Mouse (Mus musculus): ENCODE measurements around the gene Nfix. TPM values are rescaled to one million over a fixed set of nuclear protein-coding genes. Genes with fewer than 3 reads are reported as not detected.
"Not testable (repeated sequence)": the region's sequence is repeated elsewhere in the genome, so short reads cannot be mapped to it uniquely, and the experiment has no call there.

Nfix gene
- polyA plus RNA-seq, 1 experiment = 35.3 TPM

DNA sequence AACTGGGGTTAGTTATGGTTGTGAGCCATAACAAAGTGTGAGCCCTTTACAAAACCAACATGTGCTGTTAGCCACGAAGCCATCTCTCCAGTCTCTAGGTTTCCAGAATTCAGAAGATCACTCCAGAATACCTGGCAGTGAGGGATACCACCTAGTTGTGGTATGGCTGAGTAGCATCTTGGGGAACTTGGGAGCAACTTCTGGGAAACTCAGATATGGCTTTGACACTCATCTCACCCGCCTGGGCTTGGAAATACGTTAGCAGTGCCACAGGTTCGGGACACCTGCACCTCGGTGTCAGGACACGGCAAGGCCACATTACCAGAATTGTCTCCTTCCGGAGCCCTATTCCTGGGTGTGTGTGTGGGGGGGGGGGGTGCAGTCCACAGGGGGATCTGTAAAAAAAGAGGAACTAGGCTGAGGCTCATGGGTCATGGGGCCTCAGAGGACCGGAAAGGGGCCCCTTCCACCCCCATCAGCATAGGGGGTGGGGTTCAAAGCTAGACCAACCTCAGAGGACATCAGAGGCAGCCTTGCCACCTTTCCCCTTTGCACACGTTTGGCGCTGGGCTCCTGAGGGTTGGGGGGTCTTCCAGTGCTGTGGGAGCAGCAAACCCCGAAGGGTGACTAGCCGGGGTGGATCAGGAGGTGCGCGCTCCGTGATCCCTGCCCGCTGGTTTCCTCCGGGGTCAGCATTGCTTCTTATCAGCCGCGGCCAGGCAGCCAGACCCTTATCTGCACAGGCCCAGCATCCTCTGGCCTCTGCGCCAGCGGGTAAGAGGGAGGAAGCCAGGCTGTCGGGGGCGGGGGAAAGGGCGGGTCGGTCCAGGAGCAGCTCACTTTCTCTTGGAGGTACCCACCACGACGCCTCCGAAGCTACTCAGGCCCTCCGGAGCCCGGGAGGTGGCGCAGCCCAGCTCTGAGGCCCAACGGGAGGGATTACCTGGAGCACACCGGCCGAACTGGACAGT lies 98.9 kb downstream of the Nfix start, which contains the start of gene Lyl1:
Gene Lyl1 (plus strand): TSS at position 517 of the 971 bp plus-strand sequence.
- no peak for DNase-seq (ENCODE audit: low read depth)

DNA sequence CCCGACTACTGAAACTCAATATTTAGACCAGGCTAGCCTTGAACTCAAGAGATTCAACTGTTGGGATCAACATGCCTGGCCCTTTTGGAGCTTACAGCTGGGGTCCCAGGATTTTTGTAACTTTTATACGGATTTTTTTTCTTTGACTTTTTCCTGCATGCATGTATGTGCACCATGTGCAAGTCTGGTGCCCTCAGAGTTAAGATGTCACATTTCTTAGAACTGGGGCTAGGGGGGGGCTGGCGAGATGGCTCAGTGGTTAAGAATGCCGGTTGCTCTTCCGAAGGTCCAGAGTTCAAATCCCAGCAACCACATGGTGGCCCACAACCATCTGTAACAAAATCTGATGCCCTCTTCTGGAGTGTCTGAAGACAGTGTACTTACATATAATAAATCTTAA lies 99.6 kb downstream of the Nfix start:
- DNase-seq (ENCODE audit: low read depth) = no peak

DNA sequence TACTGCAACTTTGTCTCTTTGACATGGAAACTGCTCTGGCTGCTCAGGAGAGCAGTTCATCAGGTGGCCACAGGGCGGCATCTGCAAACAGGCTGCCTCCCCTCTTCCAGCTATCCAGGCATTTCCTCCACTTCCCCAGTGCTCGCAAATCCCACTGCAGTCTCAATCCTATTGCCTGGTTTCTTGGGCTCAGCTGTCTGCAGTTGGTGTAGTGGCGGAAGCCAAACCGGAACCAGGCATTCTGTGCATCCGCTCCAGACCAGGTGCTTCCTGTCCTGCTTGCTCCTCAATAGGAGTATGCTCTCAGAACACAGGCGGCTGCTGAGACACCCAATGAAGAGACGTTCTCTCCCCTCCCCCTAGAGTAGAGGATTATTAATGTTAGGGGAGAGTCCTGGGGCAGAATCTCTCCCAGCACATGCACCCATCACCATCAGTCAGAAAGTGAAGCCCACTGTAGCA lies 100.3 kb downstream of the Nfix start:
- DNase-seq (ENCODE audit: low read depth) = no peak

DNA sequence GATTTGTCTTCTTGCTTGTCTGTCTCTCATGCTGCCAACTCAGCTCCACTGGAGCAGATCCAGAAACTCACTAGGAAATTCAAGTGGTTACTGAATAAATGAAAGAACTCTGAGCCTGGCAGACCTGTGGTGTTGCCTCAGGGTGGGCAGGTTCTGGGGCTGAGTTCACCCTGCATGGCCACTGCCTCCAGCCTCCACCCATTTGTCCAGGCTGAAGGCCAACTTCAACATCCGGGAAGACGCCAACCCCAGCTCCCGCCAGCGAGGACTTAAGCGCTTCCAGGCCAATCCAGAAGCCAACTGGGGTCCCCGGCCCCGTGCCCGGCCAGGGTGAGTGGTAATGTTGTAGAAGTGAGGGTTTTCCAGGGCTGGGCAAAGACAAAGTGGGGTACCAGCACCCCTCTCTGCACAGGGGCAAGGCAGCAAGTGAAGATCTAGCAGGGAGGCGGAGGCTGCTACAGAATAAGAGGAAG lies 101.2 kb downstream of the Nfix start:
- DNase-seq (ENCODE audit: low read depth) = no peak

DNA sequence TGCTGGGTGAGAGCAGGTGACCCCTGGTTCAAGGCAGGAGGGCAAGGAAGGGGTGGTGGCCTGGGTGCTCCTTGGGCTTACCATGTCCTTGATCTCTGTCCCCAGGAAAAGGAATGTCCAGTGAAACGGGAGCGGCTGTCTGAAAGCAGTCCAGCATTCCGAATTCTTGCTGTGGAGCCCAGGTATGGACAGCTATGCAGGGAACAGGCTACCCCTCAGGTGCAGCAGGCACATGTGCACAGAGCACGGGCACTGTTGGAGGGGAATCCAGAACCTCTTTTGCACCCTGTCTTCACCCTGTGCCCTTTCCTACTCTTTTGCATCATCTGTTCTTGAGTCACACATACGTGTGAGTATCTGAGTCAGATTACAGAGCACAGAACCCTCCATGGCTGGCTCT lies 101.9 kb downstream of the Nfix start:
- no peak for DNase-seq (ENCODE audit: low read depth)

DNA sequence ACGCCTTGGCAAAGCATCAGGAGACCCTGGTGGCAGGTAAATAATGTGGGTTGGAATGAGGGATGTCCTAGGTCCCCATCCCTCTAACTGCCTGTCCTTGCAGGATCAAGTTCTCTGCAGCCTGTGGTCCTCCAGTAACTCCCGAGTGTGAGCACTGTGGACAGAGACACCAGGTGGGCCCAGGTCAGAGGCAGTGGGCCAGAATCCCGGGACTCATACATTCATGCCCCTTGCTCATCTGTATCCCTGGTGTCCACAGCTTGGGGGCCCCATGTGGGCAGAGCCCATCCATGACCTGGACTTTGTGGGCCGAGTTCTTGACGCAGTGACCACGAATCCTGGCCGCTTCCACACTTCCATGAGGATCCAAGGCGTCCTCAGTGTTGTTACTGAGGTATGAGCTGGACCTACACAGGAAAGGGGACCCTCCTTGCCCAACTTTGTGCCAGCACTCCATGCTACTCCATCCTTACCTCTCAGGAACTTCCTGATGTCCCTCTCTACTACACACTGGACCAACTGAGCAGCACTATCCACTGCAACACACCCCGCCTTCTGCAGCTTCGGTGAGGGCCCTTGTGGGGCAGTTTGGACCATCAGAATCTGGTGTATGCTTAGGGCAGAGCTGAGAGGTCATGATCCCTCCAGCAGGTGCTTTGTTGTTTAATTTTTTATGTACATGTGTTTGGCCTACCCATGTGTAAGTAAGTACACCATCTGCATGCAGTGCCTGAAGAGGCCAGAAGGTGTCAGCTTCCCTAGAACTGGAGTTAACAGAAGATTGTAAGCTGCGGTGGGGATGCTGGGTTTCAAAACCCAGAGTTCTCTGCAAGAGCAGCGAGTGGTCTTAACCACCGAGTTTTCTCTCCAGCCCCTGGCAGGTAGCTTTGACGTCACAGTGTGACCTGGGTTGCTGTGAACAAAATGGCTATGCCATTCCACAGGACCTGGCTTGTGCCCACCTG lies 102.7 kb downstream of the Nfix start:
- DNase-seq (ENCODE audit: low read depth) = no peak

DNA sequence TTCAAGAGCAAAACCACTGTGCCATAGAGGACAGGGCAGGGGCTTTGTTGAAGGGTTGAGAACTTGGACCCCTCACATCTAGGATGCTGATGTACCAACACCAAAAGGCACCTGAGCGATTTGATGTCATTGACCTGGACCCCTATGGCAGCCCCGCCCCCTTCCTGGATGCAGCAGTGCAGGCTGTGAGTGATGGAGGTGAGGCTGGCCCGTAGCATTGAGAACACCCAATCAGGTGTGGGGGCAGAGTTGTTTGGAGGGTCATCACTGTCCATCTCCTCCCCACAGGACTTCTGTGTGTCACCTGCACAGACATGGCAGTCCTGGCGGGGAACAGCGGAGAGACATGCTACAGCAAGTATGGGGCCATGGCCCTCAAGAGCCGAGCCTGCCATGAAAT lies 105.0 kb downstream of the Nfix start:
- DNase-seq (ENCODE audit: low read depth) = no peak

DNA sequence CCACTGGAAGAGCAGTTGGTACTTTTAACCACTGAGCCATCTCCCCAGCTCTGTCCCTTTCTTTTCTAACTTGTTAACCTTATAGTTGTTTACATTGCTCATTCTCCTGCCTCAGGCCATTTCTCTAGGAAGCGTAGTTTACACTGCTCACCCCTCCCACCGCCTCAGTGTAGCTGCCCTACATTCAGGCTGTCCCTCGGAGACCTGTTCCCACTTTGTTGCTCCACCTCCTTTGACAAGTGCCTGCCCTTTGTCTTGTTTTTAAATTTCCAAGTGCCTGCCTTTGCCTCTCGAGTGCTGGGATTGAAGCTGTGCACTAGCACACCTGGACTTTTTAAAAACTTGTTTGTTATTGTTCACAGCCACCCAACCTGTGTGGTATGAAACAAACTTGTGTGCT lies 106.8 kb downstream of the Nfix start:
- no peak for DNase-seq (ENCODE audit: low read depth)

DNA sequence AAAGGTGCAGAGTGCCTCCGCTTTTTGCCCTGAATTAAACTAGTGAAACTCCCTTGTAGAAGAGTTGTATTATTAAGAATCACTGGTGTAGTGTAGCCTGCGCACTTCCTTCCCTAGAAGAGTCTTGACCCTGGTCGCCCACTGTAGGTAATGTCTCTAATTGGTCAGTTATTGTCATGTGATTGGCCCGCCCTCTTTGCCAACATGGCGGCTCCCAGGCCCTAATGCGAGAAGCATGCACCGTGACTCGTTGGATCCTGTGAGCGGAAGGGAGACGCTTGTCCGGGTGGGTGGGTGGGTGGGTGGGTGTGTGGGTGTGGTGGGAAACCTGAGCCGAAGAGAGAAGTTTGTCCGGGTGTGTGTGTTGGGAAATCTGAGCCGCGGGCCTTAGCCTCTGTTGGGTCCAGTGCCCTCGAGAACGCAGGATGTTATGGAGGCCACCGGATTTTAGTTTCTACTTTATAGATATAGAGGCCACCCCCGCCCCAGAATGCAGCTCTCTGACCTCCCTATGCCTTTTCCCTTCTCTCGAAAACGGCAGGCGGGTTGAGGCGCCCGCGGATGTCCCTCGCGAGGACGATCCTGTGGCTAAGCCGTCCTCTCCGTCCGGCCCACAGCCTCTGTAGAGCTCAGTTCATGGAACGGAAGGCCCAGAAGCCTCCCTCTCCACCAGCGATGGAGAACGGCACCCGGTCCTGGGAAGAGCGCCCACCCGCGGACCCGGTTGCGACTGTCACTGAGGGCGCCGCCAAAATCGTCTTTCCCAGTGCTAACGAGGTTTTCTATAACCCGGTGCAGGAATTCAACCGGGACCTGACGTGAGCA lies 110.8 kb downstream of the Nfix start:
- no peak for DNase-seq (ENCODE audit: low read depth)

DNA sequence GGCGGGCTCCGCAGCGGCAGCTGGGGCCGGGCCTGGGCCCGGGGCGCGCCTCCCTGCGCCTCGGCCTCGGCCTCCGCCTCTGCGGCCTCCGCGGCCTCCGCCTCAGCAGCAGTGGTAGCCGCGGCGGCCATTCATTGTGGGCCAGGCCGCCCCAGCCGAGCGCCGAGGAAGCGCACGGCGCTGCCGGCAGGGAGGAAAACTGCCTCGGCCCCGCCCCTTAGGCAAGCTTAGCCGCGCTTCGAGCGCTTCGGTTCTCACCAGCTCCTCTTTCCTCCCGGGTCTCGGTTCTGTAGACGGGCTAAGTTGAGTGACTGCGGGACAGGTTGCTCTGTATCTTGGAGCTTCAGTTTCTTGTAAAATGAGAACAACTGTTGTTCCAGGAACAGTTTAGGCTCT lies 112.4 kb downstream of the Nfix start, which contains the start of gene Nacc1:
Gene Nacc1 (minus strand): TSS at position 158 of the 396 bp plus-strand sequence.
- DNase-seq (ENCODE audit: low read depth) = no peak

DNA sequence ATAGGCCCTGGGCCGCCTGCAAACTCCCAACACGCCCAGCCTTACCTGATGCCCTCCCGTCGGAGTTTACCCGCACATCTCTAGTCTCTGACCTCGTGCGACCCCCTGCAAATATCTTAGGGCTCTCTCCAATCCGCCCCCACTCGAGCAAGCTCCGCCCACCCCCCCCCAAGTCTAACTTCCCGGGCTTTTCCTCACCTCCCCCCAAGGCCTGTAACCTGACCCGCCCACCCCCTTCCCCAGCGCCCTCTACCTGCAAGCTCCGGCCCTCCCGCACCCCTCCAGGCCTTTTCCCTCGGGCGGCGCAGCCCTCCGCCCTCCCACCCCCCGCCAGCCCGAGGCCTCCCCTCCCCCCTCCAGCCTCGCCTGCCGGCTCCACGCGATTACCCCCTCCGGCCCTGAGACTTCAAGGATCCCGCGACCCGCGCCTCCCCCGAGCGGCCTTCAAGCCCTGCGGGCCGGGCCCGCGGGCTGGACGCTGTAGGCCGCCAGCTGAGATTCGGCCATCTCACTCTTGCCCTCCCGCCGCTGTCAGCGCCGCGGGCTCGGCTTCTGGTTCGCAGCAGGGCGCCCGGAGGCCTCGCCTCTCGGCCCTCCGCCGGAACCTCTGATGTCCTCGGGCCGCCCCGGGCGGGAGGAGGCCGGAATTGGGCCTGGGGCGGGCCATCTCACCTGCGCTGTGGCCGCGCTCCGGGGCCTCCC lies 113.0 kb downstream of the Nfix start:
- no peak for DNase-seq (ENCODE audit: low read depth)

DNA sequence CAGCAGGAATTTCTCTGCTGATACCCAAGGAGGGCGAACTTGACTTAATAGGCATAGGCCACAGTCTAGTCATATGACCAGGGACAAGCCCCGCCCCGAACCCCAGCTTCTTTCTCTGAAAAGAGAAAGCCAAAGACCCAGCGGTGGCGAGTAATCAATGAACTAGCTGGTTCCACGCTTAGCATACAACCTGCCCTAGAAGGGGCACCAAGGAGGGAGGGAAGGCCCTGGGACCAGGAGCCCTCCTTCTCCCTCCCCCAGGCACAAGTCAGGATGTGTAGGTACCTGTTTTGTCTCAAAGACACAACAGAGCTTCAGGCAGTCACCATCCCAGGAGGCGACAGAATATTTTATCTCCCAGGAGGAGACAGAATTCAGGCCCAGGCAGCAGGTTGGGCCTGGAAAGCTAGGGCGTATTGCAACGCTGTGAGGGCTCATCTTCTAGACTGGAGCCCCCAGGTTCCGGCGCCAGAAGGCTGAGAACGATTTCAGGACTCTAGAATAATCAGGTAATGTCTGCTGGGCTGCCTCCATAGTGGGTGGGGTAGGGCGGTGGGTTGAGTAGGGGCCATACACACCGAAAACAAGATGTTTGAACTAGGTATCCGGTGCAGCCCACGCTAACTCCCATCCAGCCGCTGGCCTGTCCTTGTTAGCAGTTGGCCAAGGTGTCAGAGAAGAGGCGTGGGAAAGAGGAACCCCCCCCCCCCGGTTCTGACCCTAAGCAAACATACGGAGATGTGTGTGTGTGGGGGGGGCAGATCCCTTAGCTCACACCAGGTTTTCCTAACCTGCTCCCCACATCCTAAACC lies 113.7 kb downstream of the Nfix start, which contains the start of gene Trmt1:
Gene Trmt1 (plus strand): TSS at position 117 of the 812 bp plus-strand sequence.
- DNase-seq (ENCODE audit: low read depth) = no peak

DNA sequence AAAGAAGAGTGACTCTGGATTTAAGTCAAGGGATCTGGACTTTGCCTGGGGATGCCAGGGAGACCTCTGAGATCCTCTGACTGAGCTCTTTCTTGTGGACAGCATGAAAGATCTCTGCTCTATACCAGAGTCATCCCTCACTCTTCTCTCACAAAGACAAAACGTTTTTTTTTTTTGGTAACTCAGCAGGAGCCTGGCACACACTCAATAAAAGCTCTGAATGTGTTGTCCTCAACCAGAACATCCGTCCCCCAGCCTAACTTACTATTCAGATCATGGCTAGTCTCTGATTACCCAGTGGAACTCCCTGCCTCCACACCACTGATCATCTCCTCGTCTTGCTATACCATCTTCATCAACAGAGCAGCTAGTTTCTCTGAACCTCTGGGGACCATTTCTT lies 115.6 kb downstream of the Nfix start:
- no peak for DNase-seq (ENCODE audit: low read depth)

DNA sequence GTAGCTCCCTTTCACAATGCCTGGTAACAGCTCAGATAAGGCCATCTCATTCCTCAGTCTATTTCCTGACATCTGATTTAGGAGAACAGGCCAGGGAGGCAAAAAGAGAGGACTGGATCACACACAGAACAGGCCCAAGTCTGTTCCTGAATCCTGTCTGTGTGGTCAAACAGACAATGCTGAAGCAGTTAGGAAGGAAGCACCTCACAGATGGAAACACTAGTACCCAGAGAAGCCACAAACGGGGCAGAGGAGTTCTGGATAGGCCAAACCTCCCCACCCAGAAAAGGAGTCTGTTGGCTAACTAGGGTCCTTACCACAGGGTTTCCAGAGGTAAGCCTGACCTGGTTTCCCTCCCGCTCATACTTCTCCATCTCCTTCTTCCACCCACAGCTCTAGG lies 117.9 kb downstream of the Nfix start:
- no peak for DNase-seq (ENCODE audit: low read depth)

DNA sequence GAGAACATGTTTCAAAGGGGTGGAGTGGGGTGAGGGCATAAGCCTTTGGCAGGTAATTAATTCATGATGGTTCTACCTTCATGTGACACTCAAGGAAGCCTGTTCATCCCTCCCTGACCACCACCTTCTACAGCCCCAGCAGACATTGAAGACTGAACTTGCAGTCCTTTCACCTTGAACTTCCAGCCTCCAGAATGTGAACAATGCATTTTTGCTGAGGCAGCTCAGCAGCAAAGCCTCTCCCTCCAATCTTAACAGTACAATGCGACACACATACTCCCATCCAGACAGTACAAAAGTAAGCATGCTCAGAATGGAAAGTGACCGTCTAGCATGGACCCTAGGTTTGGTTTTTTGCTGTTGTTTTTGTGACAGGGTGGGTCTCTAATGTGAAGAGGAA lies 118.7 kb downstream of the Nfix start:
- no peak for DNase-seq (ENCODE audit: low read depth)

DNA sequence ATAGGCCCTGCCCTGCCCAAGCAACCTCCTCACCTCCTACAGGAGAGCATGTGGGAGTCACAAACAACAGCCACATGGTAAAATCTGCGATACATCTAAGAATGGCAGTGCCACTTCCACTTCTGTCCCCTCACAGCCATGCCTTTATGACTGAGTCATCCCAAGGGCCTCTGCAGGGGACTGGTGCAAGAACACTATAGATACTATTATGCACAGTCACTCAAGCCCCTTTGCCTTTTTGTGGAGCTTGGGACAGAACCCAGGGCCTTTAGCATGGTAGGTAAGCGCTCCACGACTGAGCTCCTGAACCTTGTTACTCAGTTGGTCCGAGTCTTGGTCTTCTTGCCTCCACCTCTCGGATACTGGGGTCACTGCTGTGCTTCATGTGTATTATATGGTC lies 122.8 kb downstream of the Nfix start:
- no peak for DNase-seq (ENCODE audit: low read depth)

DNA sequence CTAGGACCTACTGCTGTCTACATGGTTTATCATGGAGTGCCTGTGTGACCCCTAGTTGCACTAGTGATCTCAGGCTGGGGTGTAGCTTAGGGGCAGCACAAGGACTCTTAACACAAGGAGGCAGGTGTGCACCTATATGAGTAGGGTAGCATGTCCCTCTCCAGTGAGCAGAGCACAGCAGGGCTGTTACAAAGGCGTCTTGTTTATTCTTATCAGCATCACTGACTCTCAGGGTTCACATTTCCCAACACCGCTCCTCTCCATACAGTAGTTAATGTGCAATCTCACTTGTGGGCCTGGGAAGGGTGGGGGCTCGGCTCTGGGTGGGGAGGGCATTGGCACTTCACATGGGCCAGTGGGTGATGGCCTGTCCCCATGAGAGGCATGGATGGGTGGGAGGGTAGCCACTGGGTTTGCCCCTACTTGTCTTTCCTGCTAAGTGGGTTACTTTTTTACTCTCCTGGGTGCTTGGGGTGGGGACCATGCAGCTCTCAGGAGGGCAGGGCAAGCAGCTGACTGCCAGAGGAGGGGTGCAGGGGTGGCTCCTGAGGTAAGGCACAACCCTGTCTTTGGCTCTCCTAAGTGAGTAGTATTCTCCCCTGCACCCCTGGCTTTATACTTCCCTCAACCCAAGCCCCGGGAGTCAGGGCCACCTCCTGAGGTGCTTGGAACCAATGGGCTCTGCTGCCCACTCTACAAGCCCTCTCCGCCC lies 129.7 kb downstream of the Nfix start:
- DNase-seq (ENCODE audit: low read depth) = not testable (repeated sequence)

DNA sequence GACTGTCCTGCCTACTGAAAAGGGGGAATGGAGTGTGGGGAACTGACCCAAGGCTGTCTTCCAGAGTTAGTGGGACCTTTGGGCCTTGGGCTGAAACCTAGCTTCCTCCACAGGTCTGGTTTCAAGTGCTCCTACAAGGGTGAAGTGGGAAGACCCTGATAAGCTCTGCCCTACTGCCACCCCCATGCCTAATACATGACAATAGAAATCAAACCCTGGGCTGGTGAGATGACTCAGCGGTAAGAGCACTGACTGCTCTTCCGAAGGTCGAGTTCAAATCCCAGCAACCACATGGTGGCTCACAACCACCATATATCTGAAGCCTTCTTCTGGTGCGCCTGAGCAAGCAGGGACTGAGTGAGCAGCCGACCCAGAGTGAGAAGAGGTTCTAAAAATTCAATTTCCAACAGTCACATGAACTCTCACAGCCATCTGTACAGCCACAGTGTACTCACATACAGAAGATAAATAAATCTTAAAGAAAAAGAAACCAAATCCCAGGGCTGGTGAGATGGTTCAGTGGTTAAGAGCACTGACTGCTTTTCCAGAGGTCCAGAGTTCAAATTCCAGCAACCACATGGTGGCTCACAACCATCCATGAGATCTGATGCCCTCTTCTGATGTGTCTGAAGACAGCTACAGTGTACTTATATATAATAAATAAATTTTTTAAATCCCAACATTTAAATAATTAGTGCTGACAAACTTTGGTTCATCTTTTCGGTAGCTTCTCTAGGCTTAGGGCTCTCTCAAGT lies 131.2 kb downstream of the Nfix start:
- no peak for DNase-seq (ENCODE audit: low read depth)

Data from gonadal fat pad, adult 2 months (tissue).